Mouse (Mus musculus): Measurements from ENCODE around the gene A2ml1. TPM values are rescaled to one million over a fixed set of nuclear protein-coding genes. Genes with fewer than 3 reads are reported as not detected.

A2ml1 gene
- polyA plus RNA-seq, 1 experiment from 2014 or later, result not detected

- 0% methylated on average over 1 of the region's 1 CpGs for WGBS (ENCODE audit: missing documents)
- no peak overlapping the region for H3K27ac ChIP-seq
- no peaks in the 10 kb centered on the region for H3K79me2 ChIP-seq (ENCODE audit: inconsistent target)
- H3K36me3 ChIP-seq (ENCODE audit: inconsistent target), result no peaks in the 10 kb centered on the region
- H3K4me3 ChIP-seq (ENCODE audit: inconsistent target), result no peak overlapping the region
These were observed 54.3 kb downstream of the A2ml1 start for GRCm38 (mm10) chr6:128527110-128527509.

GRCm38 (mm10) chr6:128526601-128527000 lies 54.8 kb downstream of the A2ml1 start, which contains the start of gene Pzp:
Pzp (minus strand) TSS chr6:128526720.
- H3K27ac ChIP-seq, result no peak within 1 kb of the TSS
- WGBS (ENCODE audit: missing documents), result 88% methylated on average over 4 of the region's 4 CpGs

GRCm38 (mm10) chr6:128525801-128526200 lies 55.6 kb downstream of the A2ml1 start:
- WGBS (ENCODE audit: missing documents), result 90% methylated on average over 4 of the region's 4 CpGs
- Histone ChIP-seq H3K27ac (no peak overlapping the region), H3K4me3 (ENCODE audit: inconsistent target) (no peak overlapping the region), H3K36me3 (ENCODE audit: inconsistent target) (no peaks in the 10 kb centered on the region), H3K79me2 (ENCODE audit: inconsistent target) (no peaks in the 10 kb centered on the region)

More at GRCm38 (mm10) chr6:128526601-128527000, 54.8 kb downstream of the A2ml1 start, which contains the start of gene Pzp:
- H3K79me2 ChIP-seq (ENCODE audit: inconsistent target), result no peaks in the 10 kb centered on the region
- no peak within 1 kb of the TSS for H3K4me3 ChIP-seq (ENCODE audit: inconsistent target)
- no peaks in the 10 kb centered on the region for H3K36me3 ChIP-seq (ENCODE audit: inconsistent target)

- Histone ChIP-seq H3K27ac (no peak overlapping the region), H3K4me3 (ENCODE audit: inconsistent target) (no peak overlapping the region), H3K79me2 (ENCODE audit: inconsistent target) (no peaks in the 10 kb centered on the region), H3K36me3 (ENCODE audit: inconsistent target) (no peaks in the 10 kb centered on the region)
- WGBS (ENCODE audit: missing documents), result 96% methylated on average over 3 of the region's 3 CpGs
These were observed 58.0 kb downstream of the A2ml1 start for GRCm38 (mm10) chr6:128523360-128523759.

- 95% methylated on average over 7 of the region's 7 CpGs for WGBS (ENCODE audit: missing documents)
- no peaks in the 10 kb centered on the region for H3K36me3 ChIP-seq (ENCODE audit: inconsistent target)
- H3K27ac ChIP-seq, result no peak overlapping the region
- H3K79me2 ChIP-seq (ENCODE audit: inconsistent target), result no peaks in the 10 kb centered on the region
- H3K4me3 ChIP-seq (ENCODE audit: inconsistent target), result no peak overlapping the region
These were observed 62.2 kb downstream of the A2ml1 start for GRCm38 (mm10) chr6:128519159-128519558.

- WGBS (ENCODE audit: missing documents), result 87% methylated on average over 2 of the region's 2 CpGs
- Histone ChIP-seq H3K79me2 (ENCODE audit: inconsistent target) (no peaks in the 10 kb centered on the region), H3K4me3 (ENCODE audit: inconsistent target) (no peak overlapping the region), H3K36me3 (ENCODE audit: inconsistent target) (no peaks in the 10 kb centered on the region), H3K27ac (no peak overlapping the region)
These were observed 75.7 kb downstream of the A2ml1 start for GRCm38 (mm10) chr6:128505676-128506236.

DNA sequence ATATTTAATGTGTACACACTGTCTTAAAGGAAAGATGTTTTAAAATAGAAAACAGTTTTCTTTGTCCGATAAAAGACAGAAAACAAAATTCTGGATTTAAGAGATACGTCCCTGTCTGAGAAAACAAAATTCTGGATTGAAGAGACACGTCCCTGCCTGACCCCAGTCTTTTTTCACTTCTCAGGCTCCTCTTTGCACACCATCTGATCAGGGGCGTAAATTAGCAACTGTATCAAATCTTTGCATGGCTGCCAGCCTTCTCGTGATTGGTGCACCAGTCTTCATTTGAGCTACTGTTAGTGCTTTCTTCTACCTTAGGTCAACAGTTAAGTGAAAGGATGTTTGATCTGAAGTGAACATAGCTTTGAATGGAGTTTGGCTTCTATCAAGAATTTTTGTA lies 76.7 kb downstream of the A2ml1 start:
- Histone ChIP-seq H3K36me3 (ENCODE audit: inconsistent target) (no peaks in the 10 kb centered on the region), H3K79me2 (ENCODE audit: inconsistent target) (no peaks in the 10 kb centered on the region), H3K27ac (no peak overlapping the region), H3K4me3 (ENCODE audit: inconsistent target) (no peak overlapping the region)
- 90% methylated on average over 5 of the region's 5 CpGs for WGBS (ENCODE audit: missing documents)

DNA sequence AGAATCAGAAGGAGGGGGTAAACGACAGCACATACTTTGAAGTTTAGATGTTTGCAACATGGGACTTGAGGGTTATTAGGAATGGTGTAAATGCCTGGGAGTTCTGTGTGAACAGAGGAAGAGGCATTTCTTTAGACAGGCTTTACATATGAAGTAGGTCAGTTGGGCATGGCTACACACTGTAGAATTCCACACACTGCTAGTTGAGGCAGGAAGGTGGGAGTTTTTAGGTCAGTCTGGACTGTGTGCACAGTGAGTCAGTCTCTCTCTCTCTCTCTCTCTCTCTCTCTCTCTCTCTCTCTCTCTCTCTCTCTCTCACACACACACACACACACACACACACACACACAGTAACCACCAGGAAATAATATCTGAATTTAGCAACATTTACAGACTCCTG lies 86.1 kb downstream of the A2ml1 start:
- WGBS (ENCODE audit: missing documents), result 71% methylated on average over 1 of the region's 1 CpGs
- H3K27ac ChIP-seq, result no peak overlapping the region
- no peaks in the 10 kb centered on the region for H3K79me2 ChIP-seq (ENCODE audit: inconsistent target)
- no peaks in the 10 kb centered on the region for H3K36me3 ChIP-seq (ENCODE audit: inconsistent target)
- H3K4me3 ChIP-seq (ENCODE audit: inconsistent target), result no peak overlapping the region

GRCm38 (mm10) chr6:128494646-128495331 lies 86.6 kb downstream of the A2ml1 start:
- no peak overlapping the region for H3K27ac ChIP-seq
- H3K36me3 ChIP-seq (ENCODE audit: inconsistent target), result no peaks in the 10 kb centered on the region
- 57% methylated on average over 15 of the region's 15 CpGs for WGBS (ENCODE audit: missing documents)
- H3K79me2 ChIP-seq (ENCODE audit: inconsistent target), result no peaks in the 10 kb centered on the region
- no peak overlapping the region for H3K4me3 ChIP-seq (ENCODE audit: inconsistent target)

GRCm38 (mm10) chr6:128491916-128492315 lies 89.5 kb downstream of the A2ml1 start:
- WGBS (ENCODE audit: missing documents), result 85% methylated on average over 4 of the region's 4 CpGs
- Histone ChIP-seq H3K4me3 (ENCODE audit: inconsistent target) (no peak overlapping the region), H3K79me2 (ENCODE audit: inconsistent target) (no peaks in the 10 kb centered on the region), H3K36me3 (ENCODE audit: inconsistent target) (no peaks in the 10 kb centered on the region), H3K27ac (no peak overlapping the region)

DNA sequence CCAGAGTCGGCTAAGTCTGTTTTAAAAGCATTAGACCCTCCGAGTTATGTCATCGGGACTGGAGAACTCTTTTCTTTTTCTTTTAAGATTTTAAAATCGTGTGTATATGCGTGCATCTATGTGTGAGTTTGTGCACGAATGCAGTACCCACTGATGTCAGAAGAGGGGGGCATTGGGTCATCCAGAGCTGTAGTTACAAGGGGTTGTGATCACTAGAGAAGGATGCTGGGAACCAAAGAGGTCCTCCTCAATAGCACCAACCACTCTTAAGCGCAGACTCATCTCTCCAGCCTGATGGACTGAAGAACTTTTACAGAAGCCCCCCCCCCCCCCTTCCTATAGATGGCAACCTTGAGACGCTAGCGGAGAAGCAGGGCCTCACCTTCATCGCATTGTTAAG lies 91.3 kb downstream of the A2ml1 start:
- H3K36me3 ChIP-seq (ENCODE audit: inconsistent target), result no peaks in the 10 kb centered on the region
- H3K4me3 ChIP-seq (ENCODE audit: inconsistent target), result no peak overlapping the region
- no peak overlapping the region for H3K27ac ChIP-seq
- WGBS (ENCODE audit: missing documents), result 96% methylated on average over 10 of the region's 10 CpGs
- H3K79me2 ChIP-seq (ENCODE audit: inconsistent target), result no peaks in the 10 kb centered on the region

Other genes with a start within 250 kb of the A2ml1 start
- 4.4 to 7.7 TPM (median 4.6 TPM) in 3 replicates for gene Tulp3, start 225.8 kb downstream of the A2ml1 start, polyA plus RNA-seq (2018)
- 10.4 to 13.5 TPM (median 12.6 TPM) in 3 replicates for gene Rhno1, start 218.7 kb downstream of the A2ml1 start, polyA plus RNA-seq (2018)
- 1.3 to 6.1 TPM (median 4.1 TPM) in 3 replicates for gene Foxm1, start 218.6 kb downstream of the A2ml1 start, polyA plus RNA-seq (2018)
- not detected in 3 replicates for gene Tex52, start 206.2 kb downstream of the A2ml1 start, polyA plus RNA-seq (2018)
- not detected in 3 replicates for gene Gm44596, start 206.1 kb downstream of the A2ml1 start, polyA plus RNA-seq (2018)
- not detected in 3 replicates for gene Nrip2, start 182.3 kb downstream of the A2ml1 start, polyA plus RNA-seq (2018)
- 3.9 to 5.2 TPM (median 5.2 TPM) in 3 replicates for gene Itfg2, start 156.7 kb downstream of the A2ml1 start, polyA plus RNA-seq (2018)
- gene Fkbp4, start 142.9 kb downstream of the A2ml1 start, polyA plus RNA-seq (2018), result 27.4 to 67.4 TPM (median 49.4 TPM) in 3 replicates
- not detected in 3 replicates for gene Pzp, start 54.9 kb downstream of the A2ml1 start, polyA plus RNA-seq (2018)
- not detected in 3 replicates for gene Klrb1a, start 41.9 kb upstream of the A2ml1 start, polyA plus RNA-seq (2018)
- gene Clec2h, start 80.8 kb upstream of the A2ml1 start, polyA plus RNA-seq (2018), result not detected in 3 replicates
- gene Klrb1, start 141.5 kb upstream of the A2ml1 start, polyA plus RNA-seq (2018), result not detected in 3 replicates
- 0.22 TPM in 1 of 3 replicates, not detected in the others for gene Klrb1c, start 207.6 kb upstream of the A2ml1 start, polyA plus RNA-seq (2018)
- gene Gm44511, start 244.7 kb upstream of the A2ml1 start, polyA plus RNA-seq (2018), result not detected in 3 replicates
- gene Klrb1b, start 244.7 kb upstream of the A2ml1 start, polyA plus RNA-seq (2018), result 0.24 TPM in 1 of 3 replicates, not detected in the others